Mouse (Mus musculus) 416B (cell line): ENCODE results near the gene Ccdc54.

Experiments
- DNase-seq: peaks from one replicate; pipeline ENCODE4 v3.0.0; 2011; ENCODE audit warnings: low read depth

Gene Ccdc54

DNA sequence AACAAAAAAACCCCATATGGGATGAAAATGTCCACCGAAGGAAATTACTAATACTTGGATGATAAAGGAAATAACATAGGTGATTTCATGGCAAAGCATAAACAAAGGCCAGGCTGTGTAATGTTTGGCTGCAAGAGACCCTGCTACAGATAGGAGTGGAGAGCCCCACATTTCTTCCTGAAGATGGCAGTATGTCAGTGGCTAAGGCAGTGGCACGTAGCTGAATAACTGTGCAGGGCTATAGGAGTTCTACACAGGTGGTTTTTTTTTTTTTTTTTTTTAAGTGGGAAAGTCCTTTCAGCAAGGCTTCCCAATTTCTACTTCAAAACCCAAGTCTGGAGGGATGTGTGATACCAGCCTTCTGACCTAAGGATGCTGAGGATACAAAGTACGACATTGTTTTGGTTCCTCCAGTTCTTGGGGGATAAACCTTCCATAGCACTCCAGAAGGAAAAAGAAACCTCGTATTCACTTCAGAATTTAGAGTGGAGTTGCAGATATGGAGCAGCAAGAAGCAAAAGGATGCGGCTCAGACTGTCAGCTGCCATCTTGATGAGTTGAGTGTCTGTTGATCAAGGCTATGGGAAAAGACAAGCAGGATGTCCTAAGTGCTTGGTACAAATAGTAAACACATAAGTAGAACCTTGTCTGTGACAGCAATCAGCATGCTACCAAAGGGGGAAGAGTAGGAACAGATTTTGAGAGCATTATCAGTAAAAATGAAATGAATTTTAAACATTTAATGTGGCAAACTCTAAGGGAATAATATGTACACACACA, 48.2 kb downstream of the Ccdc54 start:
- peak; percentile 69 for DNase-seq
